Mouse (Mus musculus) kidney, adult 2 months (tissue): ENCODE data around the gene Ssb. TPM values are rescaled to one million over a fixed set of nuclear protein-coding genes. Genes with fewer than 3 reads are reported as not detected.
A peak's percentile ranks its signal among the peaks of the same experiment; 100 is the strongest.

Experiments used
- DNase-seq: peaks from one replicate; pipeline ENCODE4 v3.0.0; 2021
- H3K27ac ChIP-seq: fragments of 200-500 bp; 2 replicates; pipeline ENCODE4 v1.5.1; 2012; ENCODE audit warnings: low read depth, low read length, control low read depth, inconsistent platforms; ENCODE audit not compliant: insufficient read depth
- H3K27me3 ChIP-seq: fragments of 200-500 bp; replicated peaks from 2 replicates; pipeline ENCODE4 v1.6.1; 2012; ENCODE audit warnings: mild to moderate bottlenecking, moderate library complexity, low read length, inconsistent platforms; ENCODE audit not compliant: control insufficient read depth, insufficient read depth
- H3K36me3 ChIP-seq: fragments of 200-500 bp; 2 replicates; pipeline ENCODE4 v1.6.1; 2012; ENCODE audit warnings: mild to moderate bottlenecking, moderate library complexity, low read length, inconsistent platforms; ENCODE audit not compliant: control insufficient read depth, insufficient read depth
- H3K4me1 ChIP-seq: fragments of 200-500 bp; 2 replicates; pipeline ENCODE4 v1.6.1; 2011; ENCODE audit warnings: low read length; ENCODE audit not compliant: control insufficient read depth, insufficient read depth
- H3K4me3 ChIP-seq: fragments of 200-500 bp; 2 replicates; pipeline ENCODE4 v1.5.1; 2011; ENCODE audit warnings: mild to moderate bottlenecking, low read depth, low read length, control low read depth; ENCODE audit not compliant: insufficient read depth
- CTCF ChIP-seq: fragments of 200-500 bp; conservative IDR thresholded peaks from 2 replicates; pipeline ENCODE4 v1.5.1; 2011; ENCODE audit warnings: low read depth, mild to moderate bottlenecking, control low read depth, low read length, moderate library complexity, mixed read lengths; ENCODE audit not compliant: insufficient read depth, insufficient read length
- POLR2A ChIP-seq: fragments of 200-500 bp; IDR thresholded peaks from one replicate; pipeline ENCODE4 v1.6.1; 2011; ENCODE audit warnings: low read depth, low read length, control low read depth
- WGBS: fragments of 180-500 bp; shearing (Covaris S2); methylation state at CpG from one replicate; pipeline ENCODE4 v1.1.7; 2018; 5-methylcytosine and 5-hydroxymethylcytosine counted together
- polyA plus RNA-seq: library from polyadenylated mRNA; depleted of rRNA; stranded (reverse); fragments of >200 nt; gene quantifications from 2 replicates; pipeline ENCODE4 v1.2.3, GENCODE M21; 2012

Gene Ssb
- polyA plus RNA-seq, 1 experiment: 5.9 TPM

- peak; percentile 17 for DNase-seq
- Histone ChIP-seq H3K27me3 (no peaks in the 10 kb centered on the region), H3K4me3 (no peak overlapping the region), H3K4me1 (0 out of 2 replicates have a peak, but pooled peaks cover 2% of the 10 kb centered on the region), H3K27ac (no peak overlapping the region), H3K36me3 (no peaks in the 10 kb centered on the region)
- TF ChIP-seq POLR2A (no peak), CTCF (0 out of 2 replicates have a peak, but pooled peaks have one; percentile 8)
- 78% methylated on average over 2 of the region's 2 CpGs for WGBS
Measured at GRCm38 (mm10) chr2:69883990-69884391, 22.6 kb downstream of the Ssb start.

- no peak overlapping the region for H3K27ac ChIP-seq
Measured at GRCm38 (mm10) chr2:69884581-69884980, 23.2 kb downstream of the Ssb start.

GRCm38 (mm10) chr2:69885050-69885449 is 23.7 kb downstream of the Ssb start:
- 6% methylated on average over 12 of the region's 12 CpGs for WGBS
- TF ChIP-seq POLR2A (no peak), CTCF (no peak)
- Histone ChIP-seq H3K4me3 (peak overlapping the region; percentile 86), H3K27ac (no peak overlapping the region), H3K4me1 (0 out of 2 replicates have a peak, but pooled peaks cover 2% of the 10 kb centered on the region), H3K27me3 (no peaks in the 10 kb centered on the region), H3K36me3 (no peaks in the 10 kb centered on the region)
- DNase-seq: no peak

More at GRCm38 (mm10) chr2:69884581-69884980, 23.2 kb downstream of the Ssb start:
- Histone ChIP-seq H3K27me3 (no peaks in the 10 kb centered on the region), H3K4me1 (0 out of 2 replicates have a peak, but pooled peaks cover 2% of the 10 kb centered on the region), H3K4me3 (peak overlapping the region; percentile 86; the same call in 1 of the 2 replicates), H3K36me3 (no peaks in the 10 kb centered on the region)
- no peak for DNase-seq
- WGBS: 25% methylated on average over 6 of the region's 6 CpGs
- no peak for TF ChIP-seq POLR2A
- TF ChIP-seq CTCF: no peak

GRCm38 (mm10) chr2:69885451-69886305 is 24.3 kb downstream of the Ssb start, which contains the start of gene Mettl5:
Gene Mettl5 (minus strand): TSS chr2:69885615.
- peak; percentile 93 for DNase-seq
- Histone ChIP-seq H3K36me3 (no peaks in the 10 kb centered on the region), H3K27ac (peak within 1 kb of the TSS; percentile 27; the same call in 1 of the 2 replicates), H3K4me3 (peak within 1 kb of the TSS; percentile 86), H3K27me3 (no peaks in the 10 kb centered on the region), H3K4me1 (0 out of 2 replicates have a peak, but pooled peaks cover 2% of the 10 kb centered on the region)
- peak; percentile 84 for TF ChIP-seq POLR2A
- peak; percentile 49 for TF ChIP-seq CTCF
- WGBS: 1% methylated on average over 45 of the region's 45 CpGs

- Histone ChIP-seq H3K27ac (no peak overlapping the region), H3K4me3 (no peak overlapping the region), H3K27me3 (no peaks in the 10 kb centered on the region), H3K4me1 (0 out of 2 replicates have a peak, but pooled peaks cover 2% of the 10 kb centered on the region), H3K36me3 (no peaks in the 10 kb centered on the region)
- TF ChIP-seq CTCF: no peak
- TF ChIP-seq POLR2A: no peak
- 68% methylated on average over 2 of the region's 2 CpGs for WGBS
- no peak for DNase-seq
Measured at GRCm38 (mm10) chr2:69888957-69889356, 27.6 kb downstream of the Ssb start.

- Histone ChIP-seq H3K36me3 (no peaks in the 10 kb centered on the region), H3K4me3 (no peak overlapping the region), H3K27me3 (no peaks in the 10 kb centered on the region), H3K27ac (no peak overlapping the region), H3K4me1 (no peaks in the 10 kb centered on the region)
- no peak for TF ChIP-seq POLR2A
- TF ChIP-seq CTCF: no peak
- DNase-seq: no peak
- WGBS: 47% methylated on average over 7 of the region's 7 CpGs
Measured at GRCm38 (mm10) chr2:69890843-69891242, 29.5 kb downstream of the Ssb start.

- H3K4me1 ChIP-seq: no peaks in the 10 kb centered on the region
- no peaks in the 10 kb centered on the region for H3K36me3 ChIP-seq
- H3K27me3 ChIP-seq: no peaks in the 10 kb centered on the region
- 59% methylated on average over 1 of the region's 1 CpGs for WGBS
- no peak overlapping the region for H3K27ac ChIP-seq
- TF ChIP-seq POLR2A (no peak), CTCF (no peak)
- H3K4me3 ChIP-seq: no peak overlapping the region
- no peak for DNase-seq
Measured at GRCm38 (mm10) chr2:69893145-69893544, 31.8 kb downstream of the Ssb start.
